Mouse (Mus musculus) midbrain, embryonic 14.5 days (tissue): ENCODE measurements around the gene Wrnip1. TPM values are rescaled to one million over a fixed set of nuclear protein-coding genes. Genes with fewer than 3 reads are reported as not detected.
"Not testable (repeated sequence)": the region's sequence is repeated elsewhere in the genome, so short reads cannot be mapped to it uniquely, and the experiment has no call there.

Source experiments
- ATAC-seq: fragments of 200-750 bp; cut with Nextera tagmentation; 2 replicates; pipeline ENCODE4 v1.8.0; 2017; ENCODE audit warnings: moderate number of reproducible peaks, moderate library complexity; ENCODE audit not compliant: low FRiP score, low TSS enrichment
- DNase-seq: peaks from one replicate; pipeline ENCODE4 v3.0.0-alpha.2; 2015
- H3K27ac ChIP-seq: fragments of 300-500 bp; sonication (generic); replicated peaks from 2 replicates; pipeline ENCODE4 v1.5.1; 2014; ENCODE audit warnings: mild to moderate bottlenecking, low read depth, low read length, moderate library complexity
- H3K27me3 ChIP-seq: fragments of 300-500 bp; sonication (generic); 2 replicates; pipeline ENCODE4 v1.6.1; 2014; ENCODE audit warnings: low read length, control low read depth, mixed read lengths; ENCODE audit not compliant: control insufficient read depth, insufficient read depth
- H3K36me3 ChIP-seq: fragments of 300-500 bp; sonication (generic); 2 replicates; pipeline ENCODE4 v1.6.1; 2014; ENCODE audit warnings: low read length, control low read depth; ENCODE audit not compliant: control insufficient read depth, insufficient read depth
- H3K4me1 ChIP-seq: fragments of 300-500 bp; sonication (generic); 2 replicates; pipeline ENCODE4 v1.6.1; 2014; ENCODE audit warnings: mild to moderate bottlenecking, antibody characterized with exemption, low read length, control low read depth; ENCODE audit not compliant: control insufficient read depth, insufficient read depth
- H3K4me2 ChIP-seq: fragments of 300-500 bp; sonication (generic); 2 replicates; pipeline ENCODE4 v1.6.1; 2014; ENCODE audit warnings: mild to moderate bottlenecking, low read length, moderate library complexity
- H3K4me3 ChIP-seq: fragments of 300-500 bp; sonication (generic); replicated peaks from 2 replicates; pipeline ENCODE4 v1.5.1; 2014; ENCODE audit warnings: low read depth, low read length
- H3K9ac ChIP-seq: fragments of 300-500 bp; sonication (generic); replicated peaks from 2 replicates; pipeline ENCODE4 v1.6.1; 2014; ENCODE audit warnings: mild to moderate bottlenecking, low read length, moderate library complexity
- H3K9me3 ChIP-seq: fragments of 300-500 bp; sonication (generic); 2 replicates; pipeline ENCODE4 v1.6.1; 2016; ENCODE audit warnings: low read length, control low read depth, mixed read lengths; ENCODE audit not compliant: control insufficient read depth
- WGBS: fragments of 180-500 bp; shearing (Covaris S2); extraction: QIAGEN DNeasy Blood & Tissue Kit; methylation state at CpG from one replicate; pipeline ENCODE4 v1.1.7; 2014; 5-methylcytosine and 5-hydroxymethylcytosine counted together
- polyA plus RNA-seq: library from polyadenylated mRNA; unstranded; fragments of >200 nt; fragmentation: Nextera tagmentation; extraction: Ambion mirVana; gene quantifications from 2 replicates; pipeline ENCODE4 v1.2.1, GENCODE M21; 2014

Gene Wrnip1
- polyA plus RNA-seq, 1 experiment from 2014 or later = 26.5 TPM

- Histone ChIP-seq H3K4me2 (no peak overlapping the region), H3K27ac (no peak overlapping the region), H3K36me3 (no peaks in the 10 kb centered on the region), H3K4me3 (no peak overlapping the region), H3K9me3 (no peaks in the 10 kb centered on the region), H3K9ac (no peak overlapping the region), H3K27me3 (peaks cover 5% of the 10 kb centered on the region; the same call in 1 of the 2 replicates), H3K4me1 (peaks cover 2% of the 10 kb centered on the region; the same call in 1 of the 2 replicates)
- DNase-seq (peak; percentile 81), ATAC-seq (no peak)
- WGBS = 10% methylated on average over 7 of the region's 7 CpGs
These were observed 50.1 kb downstream of the Wrnip1 start for GRCm38 (mm10) chr13:32851967-32852366.

- no peak for DNase-seq
- Histone ChIP-seq H3K4me1 (peaks cover 2% of the 10 kb centered on the region; the same call in 1 of the 2 replicates), H3K4me2 (no peak overlapping the region), H3K27ac (no peak overlapping the region), H3K9ac (no peak overlapping the region), H3K27me3 (peaks cover 5% of the 10 kb centered on the region; the same call in 1 of the 2 replicates), H3K36me3 (no peaks in the 10 kb centered on the region), H3K9me3 (no peaks in the 10 kb centered on the region), H3K4me3 (no peak overlapping the region)
- 51% methylated on average over 4 of the region's 4 CpGs for WGBS
- ATAC-seq = peak; percentile 49; the same call in 1 of the 2 replicates
These were observed 50.7 kb downstream of the Wrnip1 start for GRCm38 (mm10) chr13:32852539-32852938.

GRCm38 (mm10) chr13:32853073-32853472 is 51.2 kb downstream of the Wrnip1 start:
- Histone ChIP-seq H3K4me3 (no peak overlapping the region), H3K9me3 (no peaks in the 10 kb centered on the region), H3K4me2 (no peak overlapping the region), H3K27me3 (peaks cover 5% of the 10 kb centered on the region; the same call in 1 of the 2 replicates), H3K9ac (no peak overlapping the region), H3K36me3 (no peaks in the 10 kb centered on the region), H3K4me1 (peaks cover 2% of the 10 kb centered on the region; the same call in 1 of the 2 replicates), H3K27ac (no peak overlapping the region)
- DNase-seq (peak; percentile 79), ATAC-seq (peak; percentile 80)
- WGBS = 11% methylated on average over 2 of the region's 2 CpGs

GRCm38 (mm10) chr13:32860821-32861220 is 59.0 kb downstream of the Wrnip1 start:
- no peak for ATAC-seq
- no peak for DNase-seq
- WGBS = 84% methylated on average over 3 of the region's 3 CpGs

DNA sequence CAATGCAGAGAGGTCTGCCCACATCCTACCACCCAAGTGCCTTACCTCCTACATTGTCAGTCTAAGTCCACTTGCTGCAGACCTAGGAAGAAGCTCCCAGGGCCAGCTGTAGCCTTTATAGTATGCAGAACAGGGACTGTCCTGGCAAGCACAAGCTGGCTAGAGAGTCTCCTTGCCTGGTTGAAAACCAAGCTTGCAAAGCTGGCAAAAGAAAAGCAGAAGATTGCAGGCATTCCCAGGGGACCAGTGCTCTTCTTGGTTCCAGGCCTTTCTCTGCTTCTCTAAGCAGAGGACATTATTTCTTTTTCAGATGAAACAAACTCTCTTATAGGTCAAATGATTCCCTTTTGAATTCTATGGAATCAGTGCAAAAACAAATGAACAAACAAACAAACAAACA is 61.6 kb downstream of the Wrnip1 start:
- no peak overlapping the region for H3K4me2 ChIP-seq
- no peaks in the 10 kb centered on the region for H3K36me3 ChIP-seq
- no peaks in the 10 kb centered on the region for H3K9me3 ChIP-seq
- no peak for DNase-seq
- H3K9ac ChIP-seq = no peak overlapping the region
- no peak overlapping the region for H3K27ac ChIP-seq
- H3K4me1 ChIP-seq = no peaks in the 10 kb centered on the region
- H3K27me3 ChIP-seq = peaks cover 5% of the 10 kb centered on the region; the same call in 1 of the 2 replicates
- H3K4me3 ChIP-seq = no peak overlapping the region
- ATAC-seq = no peak

More at GRCm38 (mm10) chr13:32860821-32861220, 59.0 kb downstream of the Wrnip1 start:
- H3K9me3 ChIP-seq = no peaks in the 10 kb centered on the region
- H3K27ac ChIP-seq = no peak overlapping the region
- H3K9ac ChIP-seq = no peak overlapping the region
- H3K27me3 ChIP-seq = peaks cover 5% of the 10 kb centered on the region; the same call in 1 of the 2 replicates
- H3K4me3 ChIP-seq = no peak overlapping the region
- no peak overlapping the region for H3K4me2 ChIP-seq
- H3K36me3 ChIP-seq = no peaks in the 10 kb centered on the region
- H3K4me1 ChIP-seq = no peaks in the 10 kb centered on the region

GRCm38 (mm10) chr13:32864529-32864928 is 62.7 kb downstream of the Wrnip1 start:
- H3K27me3 ChIP-seq, H3K4me2 ChIP-seq, H3K9me3 ChIP-seq, H3K4me1 ChIP-seq, H3K4me3 ChIP-seq, H3K27ac ChIP-seq, H3K36me3 ChIP-seq, H3K9ac ChIP-seq, DNase-seq, ATAC-seq: not testable (repeated sequence)
- WGBS = 95% methylated on average over 2 of the region's 3 CpGs

DNA sequence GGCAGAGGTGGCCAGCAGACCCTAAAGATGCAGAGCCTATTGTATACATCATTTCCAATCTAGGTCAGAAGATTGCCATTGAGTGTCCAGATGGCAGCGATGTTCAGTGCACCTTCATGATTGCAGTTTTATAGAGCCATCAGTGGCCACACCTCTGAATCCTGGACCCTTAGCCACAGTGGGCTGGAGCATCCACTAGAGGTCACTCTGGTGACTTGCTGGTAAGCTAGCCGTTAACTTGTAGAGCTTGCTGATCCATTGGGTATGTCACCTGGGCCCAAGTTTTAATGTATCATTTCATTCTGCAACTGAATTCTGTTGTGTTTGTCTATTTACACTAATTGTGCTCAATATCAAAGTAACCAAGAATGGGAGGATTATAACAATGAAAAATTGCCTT is 63.8 kb downstream of the Wrnip1 start:
- H3K9ac ChIP-seq = no peak overlapping the region
- ATAC-seq (no peak), DNase-seq (no peak)
- no peak overlapping the region for H3K4me3 ChIP-seq
- no peaks in the 10 kb centered on the region for H3K9me3 ChIP-seq
- no peaks in the 10 kb centered on the region for H3K4me1 ChIP-seq
- H3K36me3 ChIP-seq = no peaks in the 10 kb centered on the region
- peaks cover 5% of the 10 kb centered on the region; the same call in 1 of the 2 replicates for H3K27me3 ChIP-seq
- no peak overlapping the region for H3K27ac ChIP-seq
- H3K4me2 ChIP-seq = no peak overlapping the region
- 72% methylated on average over 2 of the region's 2 CpGs for WGBS

GRCm38 (mm10) chr13:32866484-32866883 is 64.6 kb downstream of the Wrnip1 start:
- Histone ChIP-seq H3K9me3 (no peaks in the 10 kb centered on the region), H3K4me3 (no peak overlapping the region), H3K4me1 (no peaks in the 10 kb centered on the region), H3K4me2 (no peak overlapping the region), H3K9ac (no peak overlapping the region), H3K27ac (no peak overlapping the region), H3K27me3 (0 out of 2 replicates have a peak, but pooled peaks cover 5% of the 10 kb centered on the region), H3K36me3 (no peaks in the 10 kb centered on the region)
- WGBS = 4% methylated on average over 9 of the region's 9 CpGs
- peak; percentile 89 for DNase-seq
- peak; percentile 79 for ATAC-seq

DNA sequence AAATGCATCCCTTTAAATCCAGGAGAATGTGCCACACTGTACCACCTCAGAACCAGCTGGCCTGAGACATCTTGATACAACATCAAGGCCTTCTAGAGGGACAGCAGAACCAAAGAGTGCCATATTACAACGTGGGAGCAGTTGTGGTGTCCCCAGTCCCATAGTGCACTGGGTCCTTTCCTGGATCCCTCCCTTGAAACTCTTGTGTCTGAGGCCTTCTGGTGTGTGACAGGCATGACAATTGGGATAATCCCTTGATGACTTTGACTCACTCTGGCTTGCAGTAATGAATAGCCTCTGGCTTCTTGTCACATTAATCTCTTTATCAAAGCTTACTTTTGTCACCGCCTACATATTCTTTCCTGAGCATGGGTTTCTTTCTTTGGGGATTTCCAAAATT is 65.2 kb downstream of the Wrnip1 start:
- ATAC-seq = peak; percentile 59; the same call in 1 of the 2 replicates

More for the DNA sequence above, 65.2 kb downstream of the Wrnip1 start:
- WGBS = 11% methylated on average over 2 of the region's 2 CpGs
- Histone ChIP-seq H3K27ac (no peak overlapping the region), H3K4me3 (no peak overlapping the region), H3K9me3 (no peaks in the 10 kb centered on the region), H3K4me1 (no peaks in the 10 kb centered on the region), H3K36me3 (no peaks in the 10 kb centered on the region), H3K4me2 (no peak overlapping the region), H3K9ac (no peak overlapping the region), H3K27me3 (0 out of 2 replicates have a peak, but pooled peaks cover 5% of the 10 kb centered on the region)
- DNase-seq = peak; percentile 53
